Mouse (Mus musculus) liver, embryonic 14.5 days (tissue): Measurements from ENCODE around the gene Fam181a.

Source experiments
- CTCF ChIP-seq: IDR thresholded peaks from 2 replicates; pipeline ENCODE4 v1.5.1; 2016; ENCODE audit warnings: antibody characterized with exemption, low read depth, control low read depth
- EP300 ChIP-seq: IDR thresholded peaks from 2 replicates; pipeline ENCODE4 v1.6.1; 2016; ENCODE audit warnings: antibody characterized with exemption, low read depth

DNA sequence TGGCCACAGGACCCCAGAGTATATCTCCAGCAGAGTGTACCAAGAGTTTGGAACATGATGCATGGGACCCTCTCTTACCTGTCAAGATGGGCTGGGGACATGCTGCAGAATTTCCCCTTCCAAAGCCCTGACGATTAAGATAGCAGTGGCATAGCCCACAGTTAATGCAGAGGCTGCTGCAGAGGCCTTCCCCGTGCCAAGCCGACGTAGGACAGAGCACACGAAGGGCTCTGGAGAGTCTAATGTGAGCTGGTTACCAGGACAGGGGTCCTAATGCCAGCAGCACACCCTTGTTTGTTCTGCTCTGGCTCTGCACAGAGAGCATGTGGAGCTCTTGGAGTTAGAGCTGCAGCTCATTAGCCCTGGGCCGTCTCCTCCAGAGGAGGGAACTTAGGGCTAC is 2.5 kb downstream of the Fam181a start:
- no peak for TF ChIP-seq CTCF
- TF ChIP-seq EP300 = no peak
